ENCODE assay signal across 8 mouse cellular contexts in the genomic region with DNA sequence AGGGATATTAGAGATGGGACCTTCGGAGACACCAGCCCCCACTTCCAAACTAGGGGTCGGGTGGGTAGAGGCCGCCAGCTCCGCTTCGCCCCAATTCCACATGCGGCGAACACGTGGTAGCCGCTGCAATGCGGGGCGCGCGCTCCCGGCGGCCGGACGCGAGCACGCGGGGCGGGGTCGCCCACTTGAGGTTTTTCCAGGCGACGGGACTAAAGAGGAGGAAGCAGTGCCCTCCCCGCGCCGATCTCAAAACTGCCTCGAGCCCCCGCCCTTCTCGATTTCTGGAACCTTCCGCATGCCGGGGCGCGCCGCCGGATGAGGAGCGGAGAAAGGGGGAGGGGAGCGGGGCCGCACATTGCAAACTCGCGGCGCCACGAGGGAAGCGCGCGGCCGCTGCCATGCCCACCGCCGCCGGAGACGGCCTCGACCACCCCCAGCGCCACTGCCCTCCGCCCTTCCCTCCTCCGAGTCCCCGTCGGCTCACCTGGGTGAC. TPM values are rescaled to one million over a fixed set of nuclear protein-coding genes. Genes with fewer than 3 reads are reported as not detected.
DNase-seq lines count a peak whose midpoint lies in the region; ATAC-seq lines count a peak whose summit lies in the region.

No protein-coding gene starts in this region.

- peak overlapping the region; percentile 86 for H3K4me3 ChIP-seq in hindbrain, embryonic 15.5 days

- DNase-seq in NIH3T3 (ENCODE audit: low read depth), result peak; percentile 95
- DNase-seq in cerebellum, postnatal 10 days, result peak; percentile 96
- DNase-seq in frontal cortex, postnatal 14 days (ENCODE audit: low spot score in 2 of 2), result peak; percentile 89 to 90
- peak; percentile 87 to 92 for DNase-seq in left cerebral cortex, adult 18-20 months (ENCODE audit: low spot score in 2 of 2)
- DNase-seq in lung, postnatal 4 days, result peak; percentile 94 to 96
- DNase-seq in retina, postnatal 7 days (ENCODE audit: low read depth, low spot score), result peak; percentile 69
- peak; percentile 81 for DNase-seq in urinary bladder, adult 2 months (ENCODE audit: low spot score)

- peaks cover 47% of the 10 kb centered on the region for H3K4me1 ChIP-seq in hindbrain, embryonic 15.5 days (replicated peaks)

- peak; percentile 36 for ATAC-seq in hindbrain, embryonic 15.5 days (ENCODE audit: low FRiP score, low read depth)

- peak overlapping the region; percentile 99 for H3K9ac ChIP-seq in hindbrain, embryonic 15.5 days

- no peaks in the 10 kb centered on the region for H3K9me3 ChIP-seq in hindbrain, embryonic 15.5 days

- H3K4me2 ChIP-seq in hindbrain, embryonic 15.5 days, result peak overlapping the region; percentile 78

- under 1% methylated on average over 50 of the region's 57 CpGs for WGBS in hindbrain, embryonic 15.5 days

- H3K27ac ChIP-seq in hindbrain, embryonic 15.5 days (replicated peaks), result peak overlapping the region; percentile 98

- H3K27me3 ChIP-seq in hindbrain, embryonic 15.5 days, result no peaks in the 10 kb centered on the region

- peaks cover 35% of the 10 kb centered on the region for H3K36me3 ChIP-seq in hindbrain, embryonic 15.5 days

RNA-seq across cellular contexts. Expression of a gene that starts 0.5 kb away (rescaled TPM):
- polyA plus RNA-seq in hindbrain, embryonic 15.5 days (2015; fragmentation: Nextera tagmentation; extraction: Ambion mirVana), result 320 and 326 TPM in 2 replicates
- 100 to 1,000 TPM; 172 to 199 TPM for total RNA-seq in left cerebral cortex, adult 18-20 months (2021)
- 176 and 243 TPM in 2 replicates for polyA plus RNA-seq in urinary bladder, adult 2 months (2012; rRNA removed)

RNA-seq across cellular contexts. Expression of a gene that starts 24.8 kb away (rescaled TPM):
- polyA plus RNA-seq in hindbrain, embryonic 15.5 days (2015; fragmentation: Nextera tagmentation; extraction: Ambion mirVana), result 17.0 and 20.7 TPM in 2 replicates
- total RNA-seq in left cerebral cortex, adult 18-20 months (2021), result 10 to 100 TPM; 21.7 to 24.4 TPM
- 27.3 and 31.4 TPM in 2 replicates for polyA plus RNA-seq in urinary bladder, adult 2 months (2012; rRNA removed)

RNA-seq across cellular contexts. Expression of a gene that starts 48.4 kb away (rescaled TPM):
- polyA plus RNA-seq in hindbrain, embryonic 15.5 days (2015; fragmentation: Nextera tagmentation; extraction: Ambion mirVana), result 24.4 and 29.4 TPM in 2 replicates
- 10 to 100 TPM; 12.6 to 14.0 TPM for total RNA-seq in left cerebral cortex, adult 18-20 months (2021)
- polyA plus RNA-seq in urinary bladder, adult 2 months (2012; rRNA removed), result 258 and 282 TPM in 2 replicates

RNA-seq across cellular contexts. Expression of a gene that starts 58.6 kb away (rescaled TPM):
- polyA plus RNA-seq in hindbrain, embryonic 15.5 days (2015; fragmentation: Nextera tagmentation; extraction: Ambion mirVana), result 16.2 and 17.8 TPM in 2 replicates
- 1 to 10 TPM; 6.1 to 7.0 TPM for total RNA-seq in left cerebral cortex, adult 18-20 months (2021)
- polyA plus RNA-seq in urinary bladder, adult 2 months (2012; rRNA removed), result 91.1 and 102 TPM in 2 replicates

Comparison
In these comparisons a context has a peak if more than half of its experiments do, and no peak if none do; other contexts are left out.
1. Peak in every context shown above with its lines: DNase-seq, ATAC-seq, H3K4me3 ChIP-seq and H3K27ac ChIP-seq.